Mouse (Mus musculus) cerebellum, adult 18-20 months (tissue): ENCODE results near the gene Slamf7.

Experiments used
- DNase-seq, 2 experiments: peaks; one replicate each; pipeline ENCODE4 v3.0.0; 2021

Gene Slamf7

GRCm38 (mm10) chr1:171631447-171631846, 21.4 kb downstream of the Slamf7 start:
- DNase-seq, result no peak

GRCm38 (mm10) chr1:171630912-171631311, 21.9 kb downstream of the Slamf7 start:
- no peak for DNase-seq

- DNase-seq, result no peak
Measured at GRCm38 (mm10) chr1:171630041-171630440, 22.8 kb downstream of the Slamf7 start.

- DNase-seq, result no peak
Measured at GRCm38 (mm10) chr1:171629168-171629567, 23.7 kb downstream of the Slamf7 start.

- DNase-seq, result no peak
Measured at GRCm38 (mm10) chr1:171627801-171628200, 25.0 kb downstream of the Slamf7 start.

GRCm38 (mm10) chr1:171620091-171620490, 32.7 kb downstream of the Slamf7 start:
- no peak for DNase-seq

GRCm38 (mm10) chr1:171619645-171620044, 33.2 kb downstream of the Slamf7 start:
- DNase-seq, result no peak

- DNase-seq, result no peak
Measured at GRCm38 (mm10) chr1:171619001-171619400, 33.8 kb downstream of the Slamf7 start.

- DNase-seq, result no peak
Measured at GRCm38 (mm10) chr1:171616881-171617515, 35.8 kb downstream of the Slamf7 start.

- DNase-seq, result no peak
Measured at GRCm38 (mm10) chr1:171613962-171614361, 38.9 kb downstream of the Slamf7 start.

GRCm38 (mm10) chr1:171610781-171611180, 42.1 kb downstream of the Slamf7 start:
- DNase-seq, result no peak

GRCm38 (mm10) chr1:171610026-171610425, 42.8 kb downstream of the Slamf7 start:
- no peak for DNase-seq

GRCm38 (mm10) chr1:171607176-171607575, 45.7 kb downstream of the Slamf7 start, which contains the start of gene Ly9:
Gene Ly9, minus strand, starts transcription at chr1:171607410.
- no peak for DNase-seq

- DNase-seq, result no peak
Measured at GRCm38 (mm10) chr1:171606656-171607055, 46.2 kb downstream of the Slamf7 start.

GRCm38 (mm10) chr1:171604686-171605085, 48.1 kb downstream of the Slamf7 start:
- DNase-seq, result no peak

- no peak for DNase-seq
Measured at GRCm38 (mm10) chr1:171584584-171584983, 68.3 kb downstream of the Slamf7 start.
